Mouse (Mus musculus) gonadal fat pad, adult 2 months (tissue): ENCODE data around the gene Cmpk2. TPM values are rescaled to one million over a fixed set of nuclear protein-coding genes. Genes with fewer than 3 reads are reported as not detected.
"Not testable (repeated sequence)": the region's sequence is repeated elsewhere in the genome, so short reads cannot be mapped to it uniquely, and the experiment has no call there.

Experiments used
- DNase-seq: peaks from one replicate; pipeline ENCODE4 v3.0.0-alpha.2; 2012; ENCODE audit warnings: low read depth
- polyA plus RNA-seq: library from polyadenylated mRNA; depleted of rRNA; stranded (reverse); fragments of >200 nt; gene quantifications from 2 replicates; pipeline ENCODE4 v1.2.3, GENCODE M21; 2012; rRNA removed

The Cmpk2 gene
- polyA plus RNA-seq, 1 experiment = 3.4 TPM

- no peak for DNase-seq
Observed at GRCm38 (mm10) chr12:26478196-26479004, 9.4 kb downstream of the Cmpk2 start.

GRCm38 (mm10) chr12:26485738-26486580 lies 17.0 kb downstream of the Cmpk2 start:
- not testable (repeated sequence) for DNase-seq

- no peak for DNase-seq
Observed at GRCm38 (mm10) chr12:26487874-26488616, 19.0 kb downstream of the Cmpk2 start.

GRCm38 (mm10) chr12:26488617-26489274 lies 19.7 kb downstream of the Cmpk2 start:
- no peak for DNase-seq

GRCm38 (mm10) chr12:26489942-26490341 lies 20.9 kb downstream of the Cmpk2 start:
- no peak for DNase-seq

- DNase-seq = no peak
Observed at GRCm38 (mm10) chr12:26501042-26501441, 32.0 kb downstream of the Cmpk2 start.

- no peak for DNase-seq
Observed at GRCm38 (mm10) chr12:26510971-26511370, 42.0 kb downstream of the Cmpk2 start.

GRCm38 (mm10) chr12:26518206-26518605 lies 49.2 kb downstream of the Cmpk2 start:
- DNase-seq = no peak

GRCm38 (mm10) chr12:26524943-26525697 lies 56.1 kb downstream of the Cmpk2 start:
- DNase-seq = no peak

- DNase-seq = no peak
Observed at GRCm38 (mm10) chr12:26525698-26526026, 56.7 kb downstream of the Cmpk2 start.

Other genes starting within 250 kb of the Cmpk2 start
- 11.3 and 16.4 TPM in 2 replicates for gene Rnf144a, start 54.0 kb upstream of the Cmpk2 start, polyA plus RNA-seq
- 1.8 and 2.8 TPM in 2 replicates for gene Rsad2, start 12.8 kb upstream of the Cmpk2 start, polyA plus RNA-seq